20 mouse cellular contexts compared by ENCODE assay signal in the genomic region with DNA sequence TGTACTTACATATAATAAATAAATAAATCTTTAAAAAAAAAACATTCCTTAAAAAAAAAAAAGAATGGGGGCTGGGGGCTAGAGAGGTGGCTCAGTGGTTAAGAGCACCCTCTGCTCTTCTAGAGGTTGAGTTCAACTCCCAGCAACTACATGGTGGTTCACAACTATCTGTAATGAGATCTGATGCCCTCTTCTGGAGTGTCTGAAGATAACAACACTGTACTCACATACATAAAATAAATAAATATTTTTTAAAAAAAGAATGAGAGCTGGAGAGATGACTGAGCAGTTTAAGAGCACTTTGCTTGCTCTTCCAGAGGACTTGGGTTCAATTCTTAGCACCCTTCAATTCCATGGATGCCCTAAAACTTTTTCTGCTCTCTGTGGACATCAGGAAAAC. TPM values are rescaled to one million over a fixed set of nuclear protein-coding genes. Genes with fewer than 3 reads are reported as not detected.
DNase-seq lines count a peak whose midpoint lies in the region; ATAC-seq and TF ChIP-seq lines count a peak whose summit lies in the region.
"Had no signal": no experiment of that assay in that cellular context is flagged by ENCODE, and none has a peak within 500 bp of the region (broad histone marks: within the 10 kb centered on the region; RNA-seq: fewer than 3 reads in every experiment).

No protein-coding gene starts in this region.

- TF ChIP-seq CTCF in forebrain, postnatal 0 days (IDR thresholded peaks at IDR 0.05; ENCODE audit: low read depth) = peak; percentile 17; the same call in 1 of the 2 replicates

- no peak overlapping the region for H3K9ac ChIP-seq in forebrain, postnatal 0 days
- H3K9ac ChIP-seq in forebrain, embryonic 15.5 days (replicated peaks) = no peak overlapping the region
- H3K9ac ChIP-seq in liver, embryonic 12.5 days = no peak overlapping the region
- no peak overlapping the region for H3K9ac ChIP-seq in liver, embryonic 16.5 days (ENCODE audit: low read depth, low read length)
- H3K9ac ChIP-seq: neural tube, embryonic 12.5 days had no signal

- H3K27ac ChIP-seq in forebrain, postnatal 0 days (ENCODE audit: low read depth, low read length) = no peak overlapping the region
- no peak overlapping the region for H3K27ac ChIP-seq in forebrain, embryonic 15.5 days (replicated peaks)
- no peak overlapping the region for H3K27ac ChIP-seq in liver, embryonic 12.5 days
- H3K27ac ChIP-seq in liver, embryonic 16.5 days (ENCODE audit: low read length) = no peak overlapping the region
- H3K27ac ChIP-seq: embryonic facial prominence, embryonic 10.5 days; forebrain, embryonic 13.5 days; hindbrain, embryonic 10.5 days; neural tube, embryonic 12.5 days had no signal

- no peaks in the 10 kb centered on the region for H3K27me3 ChIP-seq in forebrain, postnatal 0 days (ENCODE audit: insufficient read depth, low read length)
- H3K27me3 ChIP-seq in forebrain, embryonic 15.5 days = no peaks in the 10 kb centered on the region
- H3K27me3 ChIP-seq in liver, embryonic 12.5 days (replicated peaks) = no peaks in the 10 kb centered on the region
- H3K27me3 ChIP-seq in liver, embryonic 16.5 days (ENCODE audit: control insufficient read depth, insufficient read depth, low read depth, low read length) = no peaks in the 10 kb centered on the region
- H3K27me3 ChIP-seq: neural tube, embryonic 12.5 days had no signal

- no peak overlapping the region for H3K4me2 ChIP-seq in forebrain, postnatal 0 days (ENCODE audit: low read depth)
- no peak overlapping the region for H3K4me2 ChIP-seq in forebrain, embryonic 15.5 days (replicated peaks)
- H3K4me2 ChIP-seq in liver, embryonic 12.5 days = peak overlapping the region; percentile 95; the same call in 1 of the 2 replicates
- H3K4me2 ChIP-seq in liver, embryonic 16.5 days (ENCODE audit: low read depth, low read length) = peak overlapping the region; percentile 75; the same call in 1 of the 2 replicates

- no peak overlapping the region for H3K4me3 ChIP-seq in forebrain, postnatal 0 days (ENCODE audit: low read depth, low read length)
- no peak overlapping the region for H3K4me3 ChIP-seq in forebrain, embryonic 15.5 days
- H3K4me3 ChIP-seq in liver, embryonic 12.5 days = no peak overlapping the region
- no peak overlapping the region for H3K4me3 ChIP-seq in liver, embryonic 16.5 days (ENCODE audit: low read depth, low read length)

- H3K4me1 ChIP-seq in forebrain, postnatal 0 days (ENCODE audit: insufficient read depth) = peaks cover 6% of the 10 kb centered on the region; the same call in 1 of the 2 replicates
- H3K4me1 ChIP-seq in forebrain, embryonic 15.5 days = peaks cover 16% of the 10 kb centered on the region
- H3K4me1 ChIP-seq in liver, embryonic 12.5 days = peaks cover 41% of the 10 kb centered on the region
- H3K4me1 ChIP-seq in liver, embryonic 16.5 days (ENCODE audit: control insufficient read depth, low read depth, low read length) = peaks cover 26% of the 10 kb centered on the region

- H3K36me3 ChIP-seq in forebrain, postnatal 0 days (ENCODE audit: insufficient read depth) = no peaks in the 10 kb centered on the region
- H3K36me3 ChIP-seq in forebrain, embryonic 15.5 days = no peaks in the 10 kb centered on the region
- peaks cover 27% of the 10 kb centered on the region for H3K36me3 ChIP-seq in liver, embryonic 12.5 days
- H3K36me3 ChIP-seq in liver, embryonic 16.5 days (ENCODE audit: control insufficient read depth, insufficient read depth) = peaks cover 22% of the 10 kb centered on the region

- no peaks in the 10 kb centered on the region for H3K9me3 ChIP-seq in forebrain, postnatal 0 days (ENCODE audit: low read length)
- H3K9me3 ChIP-seq in forebrain, embryonic 15.5 days = no peaks in the 10 kb centered on the region
- H3K9me3 ChIP-seq in liver, embryonic 12.5 days (replicated peaks) = no peaks in the 10 kb centered on the region
- H3K9me3 ChIP-seq in liver, embryonic 16.5 days (replicated peaks; ENCODE audit: control insufficient read depth, low read length) = no peaks in the 10 kb centered on the region
- H3K9me3 ChIP-seq: embryonic facial prominence, embryonic 10.5 days; forebrain, embryonic 13.5 days; heart, embryonic 10.5 days; hindbrain, embryonic 10.5 days; midbrain, embryonic 10.5 days; neural tube, embryonic 12.5 days had no signal

- no peak for ATAC-seq in forebrain, postnatal 0 days
- ATAC-seq in forebrain, embryonic 15.5 days (replicated peaks) = no peak
- ATAC-seq in liver, embryonic 12.5 days = no peak
- ATAC-seq in liver, embryonic 16.5 days (ENCODE audit: low read depth) = no peak

- no peak for DNase-seq in forebrain, postnatal 0 days
- DNase-seq in liver (no peak), A20 (ENCODE audit: low read depth, low spot score) (peak; percentile 60)
- no peak for DNase-seq in testis, postnatal 14 days (ENCODE audit: low spot score)
- DNase-seq in heart, adult 18-20 months = no peak
- DNase-seq: adrenal gland, adult 8-10 months; cerebellum, adult 9-10 months; left cerebral cortex, postnatal 4 days; lung, postnatal 4 days; thymus, postnatal 25 days had no signal

RNA-seq across cellular contexts. Expression of a gene that starts 1.0 kb away (rescaled TPM):
- 1.1 and 1.3 TPM in 2 replicates for total RNA-seq in forebrain, postnatal 0 days (2014; rRNA removed)
- polyA plus RNA-seq in forebrain, postnatal 0 days (2015; fragmentation: Nextera tagmentation; extraction: Ambion mirVana) = 0.42 and 0.56 TPM in 2 replicates
- polyA plus RNA-seq in forebrain, embryonic 15.5 days (2015; fragmentation: Nextera tagmentation; extraction: Ambion mirVana) = 2.3 and 2.6 TPM in 2 replicates
- polyA plus RNA-seq in liver, embryonic 12.5 days (2016; fragmentation: Nextera tagmentation; extraction: Ambion mirVana) = 11.2 and 11.3 TPM in 2 replicates
- 5.5 and 6.2 TPM in 2 replicates for polyA plus RNA-seq in liver, embryonic 16.5 days (2015; fragmentation: Nextera tagmentation; extraction: Ambion mirVana)
- under 1 TPM; 0.10 to 0.15 TPM for total RNA-seq in heart, adult 18-20 months (2021)
- total RNA-seq: monocyte, adult 5-6 weeks had no signal

RNA-seq across cellular contexts. Expression of a gene that starts 50.1 kb away (rescaled TPM):
- total RNA-seq in forebrain, postnatal 0 days (2014; rRNA removed) = 16.2 and 18.8 TPM in 2 replicates
- 14.6 and 17.8 TPM in 2 replicates for polyA plus RNA-seq in forebrain, postnatal 0 days (2015; fragmentation: Nextera tagmentation; extraction: Ambion mirVana)
- polyA plus RNA-seq in forebrain, embryonic 15.5 days (2015; fragmentation: Nextera tagmentation; extraction: Ambion mirVana) = 17.4 and 18.4 TPM in 2 replicates
- 7.8 and 8.3 TPM in 2 replicates for polyA plus RNA-seq in liver, embryonic 12.5 days (2016; fragmentation: Nextera tagmentation; extraction: Ambion mirVana)
- 4.5 and 5.2 TPM in 2 replicates for polyA plus RNA-seq in liver, embryonic 16.5 days (2015; fragmentation: Nextera tagmentation; extraction: Ambion mirVana)
- total RNA-seq in heart, adult 18-20 months (2021) = 10 to 100 TPM; 12.4 to 15.3 TPM

Comparison
In these comparisons a context has a peak if more than half of its experiments do, and no peak if none do; other contexts are left out.
1. H3K4me2 ChIP-seq: peak in liver, embryonic 12.5 days (single experiment) and liver, embryonic 16.5 days (single experiment); none in forebrain, postnatal 0 days (single experiment) and forebrain, embryonic 15.5 days (single experiment).